Mouse (Mus musculus): ENCODE measurements around the gene 2610044O15Rik8.

DNA sequence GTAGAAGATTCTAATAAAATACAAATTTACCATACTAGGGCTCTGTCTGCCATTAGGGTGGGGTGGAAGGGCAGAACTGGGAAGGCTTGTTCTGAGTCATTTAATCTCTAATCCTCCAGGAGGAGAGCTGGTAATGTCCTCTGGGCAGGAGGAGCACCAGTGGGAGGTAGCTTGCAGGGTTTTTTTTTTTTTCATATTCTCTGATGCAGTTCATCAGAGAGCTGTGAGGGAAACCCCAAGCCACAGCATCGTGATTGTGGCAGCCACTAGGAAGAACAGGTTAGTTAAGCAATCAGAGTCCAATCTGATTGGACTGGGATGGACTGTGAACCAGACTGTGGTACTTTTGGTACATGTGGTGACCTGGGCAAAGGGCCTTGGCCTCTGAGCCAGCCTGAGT, 31.7 kb upstream of the 2610044O15Rik8 start:
- TF ChIP-seq POLR2A (IDR thresholded peaks at IDR 0.05; ENCODE audit: control insufficient read depth, extremely low read depth, insufficient read depth, low read length, poor library complexity) (no peak), CTCF (IDR thresholded peaks at IDR 0.05; ENCODE audit: borderline replicate concordance, control insufficient read depth, extremely low read depth, insufficient read depth, low read length, poor library complexity) (no peak)
